Mouse (Mus musculus): Measurements from ENCODE around the gene Thsd4. TPM values are rescaled to one million over a fixed set of nuclear protein-coding genes. Genes with fewer than 3 reads are reported as not detected.
"Not testable (repeated sequence)": the region's sequence is repeated elsewhere in the genome, so short reads cannot be mapped to it uniquely, and the experiment has no call there.

The Thsd4 gene
- polyA plus RNA-seq, 1 experiment from 2014 or later: 5.0 TPM

- H3K36me3 ChIP-seq (ENCODE audit: control insufficient read depth, insufficient read depth): no peaks in the 10 kb centered on the region
- no peaks in the 10 kb centered on the region; the same call in 1 of the 2 replicates for H3K27me3 ChIP-seq (replicated peaks; ENCODE audit: control insufficient read depth, insufficient read depth, low read length)
- peak; percentile 26; the same call in 1 of the 2 replicates for ATAC-seq
- H3K9ac ChIP-seq (replicated peaks; ENCODE audit: low read depth, low read length): no peak overlapping the region
- no peak overlapping the region for H3K27ac ChIP-seq (ENCODE audit: low read length)
- no peaks in the 10 kb centered on the region for H3K9me3 ChIP-seq (ENCODE audit: control insufficient read depth, low read length)
- H3K4me1 ChIP-seq (replicated peaks; ENCODE audit: control insufficient read depth, insufficient read depth, low read length): peaks cover 5% of the 10 kb centered on the region; the same call in 1 of the 2 replicates
- 9% methylated on average over 12 of the region's 12 CpGs for WGBS
- no peak overlapping the region for H3K4me3 ChIP-seq (replicated peaks; ENCODE audit: low read length)
- H3K4me2 ChIP-seq (ENCODE audit: low read length): 0 out of 2 replicates have a peak overlapping the region, but pooled peaks have one; percentile 8
Observed at GRCm38 (mm10) chr9:60275410-60276159, 246.3 kb downstream of the Thsd4 start.

- WGBS: 56% methylated on average over 4 of the region's 4 CpGs
Observed at GRCm38 (mm10) chr9:60274503-60274902, 247.3 kb downstream of the Thsd4 start.

GRCm38 (mm10) chr9:60272345-60272744, 249.5 kb downstream of the Thsd4 start:
- not testable (repeated sequence) for H3K9me3 ChIP-seq (ENCODE audit: control insufficient read depth, low read length); H3K36me3 ChIP-seq (ENCODE audit: control insufficient read depth, insufficient read depth); H3K9ac ChIP-seq (replicated peaks; ENCODE audit: low read depth, low read length); H3K4me1 ChIP-seq (replicated peaks; ENCODE audit: control insufficient read depth, insufficient read depth, low read length); H3K27me3 ChIP-seq (replicated peaks; ENCODE audit: control insufficient read depth, insufficient read depth, low read length); H3K4me2 ChIP-seq (ENCODE audit: low read length); ATAC-seq; H3K27ac ChIP-seq (ENCODE audit: low read length); H3K4me3 ChIP-seq (replicated peaks; ENCODE audit: low read length)
- 87% methylated on average over 8 of the region's 8 CpGs for WGBS

More at GRCm38 (mm10) chr9:60274503-60274902, 247.3 kb downstream of the Thsd4 start:
- Histone ChIP-seq H3K4me1 (replicated peaks; ENCODE audit: control insufficient read depth, insufficient read depth, low read length) (peaks cover 5% of the 10 kb centered on the region; the same call in 1 of the 2 replicates), H3K4me3 (replicated peaks; ENCODE audit: low read length) (no peak overlapping the region), H3K9me3 (ENCODE audit: control insufficient read depth, low read length) (no peaks in the 10 kb centered on the region), H3K27me3 (replicated peaks; ENCODE audit: control insufficient read depth, insufficient read depth, low read length) (no peaks in the 10 kb centered on the region; the same call in 1 of the 2 replicates), H3K4me2 (ENCODE audit: low read length) (no peak overlapping the region), H3K36me3 (ENCODE audit: control insufficient read depth, insufficient read depth) (no peaks in the 10 kb centered on the region), H3K9ac (replicated peaks; ENCODE audit: low read depth, low read length) (no peak overlapping the region), H3K27ac (ENCODE audit: low read length) (no peak overlapping the region)
- ATAC-seq: no peak

GRCm38 (mm10) chr9:60271940-60272339, 249.9 kb downstream of the Thsd4 start:
- no peaks in the 10 kb centered on the region for H3K9me3 ChIP-seq (ENCODE audit: control insufficient read depth, low read length)
- H3K9ac ChIP-seq (replicated peaks; ENCODE audit: low read depth, low read length): no peak overlapping the region
- H3K4me2 ChIP-seq (ENCODE audit: low read length): no peak overlapping the region
- no peak overlapping the region for H3K4me3 ChIP-seq (replicated peaks; ENCODE audit: low read length)
- H3K27me3 ChIP-seq (replicated peaks; ENCODE audit: control insufficient read depth, insufficient read depth, low read length): no peaks in the 10 kb centered on the region
- H3K27ac ChIP-seq (ENCODE audit: low read length): no peak overlapping the region
- H3K4me1 ChIP-seq (replicated peaks; ENCODE audit: control insufficient read depth, insufficient read depth, low read length): peaks cover 13% of the 10 kb centered on the region
- no peaks in the 10 kb centered on the region for H3K36me3 ChIP-seq (ENCODE audit: control insufficient read depth, insufficient read depth)
- no peak for ATAC-seq
- 79% methylated on average over 2 of the region's 2 CpGs for WGBS

GRCm38 (mm10) chr9:60269807-60270206, 252.0 kb downstream of the Thsd4 start:
- H3K9ac ChIP-seq (replicated peaks; ENCODE audit: low read depth, low read length): no peak overlapping the region
- peaks cover 17% of the 10 kb centered on the region for H3K4me1 ChIP-seq (replicated peaks; ENCODE audit: control insufficient read depth, insufficient read depth, low read length)
- H3K9me3 ChIP-seq (ENCODE audit: control insufficient read depth, low read length): no peaks in the 10 kb centered on the region
- H3K4me2 ChIP-seq (ENCODE audit: low read length): no peak overlapping the region
- no peak for ATAC-seq
- H3K36me3 ChIP-seq (ENCODE audit: control insufficient read depth, insufficient read depth): no peaks in the 10 kb centered on the region
- WGBS: 83% methylated on average over 5 of the region's 5 CpGs
- no peak overlapping the region for H3K27ac ChIP-seq (ENCODE audit: low read length)
- H3K4me3 ChIP-seq (replicated peaks; ENCODE audit: low read length): no peak overlapping the region
- no peaks in the 10 kb centered on the region for H3K27me3 ChIP-seq (replicated peaks; ENCODE audit: control insufficient read depth, insufficient read depth, low read length)

GRCm38 (mm10) chr9:60267273-60267626, 254.6 kb downstream of the Thsd4 start:
- 11% methylated on average over 5 of the region's 5 CpGs for WGBS
- no peaks in the 10 kb centered on the region for H3K9me3 ChIP-seq (ENCODE audit: control insufficient read depth, low read length)
- no peaks in the 10 kb centered on the region for H3K36me3 ChIP-seq (ENCODE audit: control insufficient read depth, insufficient read depth)
- peak overlapping the region; percentile 27 for H3K9ac ChIP-seq (replicated peaks; ENCODE audit: low read depth, low read length)
- no peak overlapping the region for H3K4me2 ChIP-seq (ENCODE audit: low read length)
- H3K4me3 ChIP-seq (replicated peaks; ENCODE audit: low read length): no peak overlapping the region
- H3K27ac ChIP-seq (ENCODE audit: low read length): peak overlapping the region; percentile 46
- ATAC-seq: no peak; the same call in 1 of the 2 replicates
- no peaks in the 10 kb centered on the region for H3K27me3 ChIP-seq (replicated peaks; ENCODE audit: control insufficient read depth, insufficient read depth, low read length)
- peaks cover 22% of the 10 kb centered on the region for H3K4me1 ChIP-seq (replicated peaks; ENCODE audit: control insufficient read depth, insufficient read depth, low read length)

- WGBS: 6% methylated on average over 15 of the region's 15 CpGs
- peak overlapping the region; percentile 46 for H3K27ac ChIP-seq (ENCODE audit: low read length)
- H3K4me2 ChIP-seq (ENCODE audit: low read length): no peak overlapping the region
- H3K4me3 ChIP-seq (replicated peaks; ENCODE audit: low read length): no peak overlapping the region
- H3K4me1 ChIP-seq (replicated peaks; ENCODE audit: control insufficient read depth, insufficient read depth, low read length): peaks cover 22% of the 10 kb centered on the region
- ATAC-seq: peak; percentile 89
- no peaks in the 10 kb centered on the region for H3K9me3 ChIP-seq (ENCODE audit: control insufficient read depth, low read length)
- no peaks in the 10 kb centered on the region for H3K36me3 ChIP-seq (ENCODE audit: control insufficient read depth, insufficient read depth)
- no peaks in the 10 kb centered on the region for H3K27me3 ChIP-seq (replicated peaks; ENCODE audit: control insufficient read depth, insufficient read depth, low read length)
- H3K9ac ChIP-seq (replicated peaks; ENCODE audit: low read depth, low read length): peak overlapping the region; percentile 27
Observed at GRCm38 (mm10) chr9:60266583-60267272, 255.1 kb downstream of the Thsd4 start.

- H3K4me3 ChIP-seq (replicated peaks; ENCODE audit: low read length): no peak overlapping the region
- WGBS: 30% methylated on average over 10 of the region's 10 CpGs
- H3K4me2 ChIP-seq (ENCODE audit: low read length): no peak overlapping the region
- peak; percentile 48 for ATAC-seq
- no peak overlapping the region for H3K9ac ChIP-seq (replicated peaks; ENCODE audit: low read depth, low read length)
- no peaks in the 10 kb centered on the region for H3K36me3 ChIP-seq (ENCODE audit: control insufficient read depth, insufficient read depth)
- peaks cover 22% of the 10 kb centered on the region for H3K4me1 ChIP-seq (replicated peaks; ENCODE audit: control insufficient read depth, insufficient read depth, low read length)
- H3K9me3 ChIP-seq (ENCODE audit: control insufficient read depth, low read length): no peaks in the 10 kb centered on the region
- H3K27me3 ChIP-seq (replicated peaks; ENCODE audit: control insufficient read depth, insufficient read depth, low read length): no peaks in the 10 kb centered on the region
- peak overlapping the region; percentile 19; the same call in 1 of the 2 replicates for H3K27ac ChIP-seq (ENCODE audit: low read length)
Observed at GRCm38 (mm10) chr9:60264586-60265325, 257.1 kb downstream of the Thsd4 start.
